Mouse (Mus musculus) G1E (cell line): ENCODE data around the gene Pheta1. TPM values are rescaled to one million over a fixed set of nuclear protein-coding genes. Genes with fewer than 3 reads are reported as not detected.

Experiments used
- ATAC-seq: 2 replicates; pipeline ENCODE4 v1.8.0; 2016; ENCODE audit warnings: mild to moderate bottlenecking; ENCODE audit not compliant: insufficient number of reproducible peaks, poor library complexity, low FRiP score, severe bottlenecking; ENCODE audit errors: extremely low read depth
- DNase-seq: peaks from one replicate; pipeline ENCODE4 v3.0.0; 2012; ENCODE audit warnings: low spot score
- H3K27me3 ChIP-seq: 2 replicates; pipeline ENCODE4 v1.6.1; 2012; ENCODE audit warnings: mild to moderate bottlenecking, low read length, inconsistent platforms; ENCODE audit not compliant: insufficient read depth
- H3K36me3 ChIP-seq: replicated peaks from 2 replicates; pipeline ENCODE3; 2012; ENCODE audit warnings: mild to moderate bottlenecking, inconsistent platforms
- H3K4me1 ChIP-seq: 2 replicates; pipeline ENCODE4 v1.6.1; 2012; ENCODE audit warnings: low read depth, low read length, inconsistent platforms, mixed read lengths; ENCODE audit not compliant: insufficient read depth
- H3K4me3 ChIP-seq: 2 replicates; pipeline ENCODE4 v1.5.1; 2012; ENCODE audit warnings: low read depth, mild to moderate bottlenecking, inconsistent platforms, low read length, moderate library complexity, mixed read lengths
- H3K9me3 ChIP-seq: replicated peaks from 2 replicates; pipeline ENCODE4 v1.6.1; 2012; ENCODE audit warnings: inconsistent platforms
- CTCF ChIP-seq: IDR thresholded peaks from 2 replicates; pipeline ENCODE4 v1.5.1; 2012; ENCODE audit warnings: low read depth, low read length, inconsistent platforms, mixed read lengths
- GATA1 ChIP-seq: IDR thresholded peaks from 2 replicates; pipeline ENCODE4 v1.6.1; 2012; ENCODE audit warnings: borderline replicate concordance, low read length, inconsistent platforms, mixed read lengths
- GATA2 ChIP-seq: IDR thresholded peaks from 2 replicates; pipeline ENCODE4 v1.6.1; 2012; ENCODE audit warnings: low read depth, low read length, inconsistent platforms, borderline replicate concordance
- POLR2AphosphoS5 ChIP-seq: IDR thresholded peaks from 2 replicates; pipeline ENCODE4 v1.6.1; 2012; ENCODE audit warnings: low read depth, low read length, inconsistent platforms; ENCODE audit not compliant: insufficient replicate concordance
- TAL1 ChIP-seq: conservative IDR thresholded peaks from 2 replicates; pipeline ENCODE4 v1.6.1; 2012; ENCODE audit warnings: low read depth, low read length, inconsistent platforms, mixed read lengths
- polyA plus RNA-seq: library from polyadenylated mRNA; stranded (reverse); fragments of >175 nt; gene quantifications from 2 replicates; pipeline ENCODE4 v1.2.3, GENCODE M21; 2012
- total RNA-seq, 2 experiments: library from RNA; stranded (forward) in 1 of 2; stranded (reverse) in 1 of 2; fragments of 200-1000 nt in 1 of 2; fragments of >200 nt in 1 of 2; fragmentation: Nextera tagmentation in 1 of 2; gene quantifications; 2 replicates each; pipeline ENCODE4 v1.2.3; 2014 to 2017

Pheta1 gene
- total and polyA plus RNA-seq, 3 experiments: 2.6 to 13.3 (median 2.6) TPM

- ATAC-seq (no peak), DNase-seq (no peak)
- TF ChIP-seq GATA2: no peak
- Histone ChIP-seq H3K36me3 (peaks cover 91% of the 10 kb centered on the region), H3K27me3 (no peaks in the 10 kb centered on the region), H3K9me3 (peaks cover 10% of the 10 kb centered on the region), H3K4me3 (no peak overlapping the region), H3K4me1 (peaks cover 54% of the 10 kb centered on the region)
These were observed 17.7 kb upstream of the Pheta1 start for GRCm38 (mm10) chr5:121831002-121831601.

- peaks cover 77% of the 10 kb centered on the region for H3K36me3 ChIP-seq
- H3K9me3 ChIP-seq: peaks cover 10% of the 10 kb centered on the region
- ATAC-seq: no peak
- no peaks in the 10 kb centered on the region for H3K27me3 ChIP-seq
- H3K4me1 ChIP-seq: peaks cover 59% of the 10 kb centered on the region
- no peak for DNase-seq
- TF ChIP-seq GATA1 (no peak), CTCF (no peak), GATA2 (no peak), TAL1 (no peak)
- H3K4me3 ChIP-seq: no peak overlapping the region
These were observed 16.2 kb upstream of the Pheta1 start for GRCm38 (mm10) chr5:121832376-121833155.

- Histone ChIP-seq H3K27me3 (no peaks in the 10 kb centered on the region), H3K36me3 (peaks cover 71% of the 10 kb centered on the region), H3K4me1 (peaks cover 65% of the 10 kb centered on the region), H3K9me3 (peaks cover 10% of the 10 kb centered on the region), H3K4me3 (peak overlapping the region; percentile 60; the same call in 1 of the 2 replicates)
- no peak for DNase-seq
- no peak for ATAC-seq
- TF ChIP-seq TAL1: no peak
These were observed 15.6 kb upstream of the Pheta1 start for GRCm38 (mm10) chr5:121833159-121833558.

- TF ChIP-seq TAL1 (no peak), CTCF (no peak)
- Histone ChIP-seq H3K4me3 (peak overlapping the region; percentile 60; the same call in 1 of the 2 replicates), H3K27me3 (no peaks in the 10 kb centered on the region), H3K36me3 (peaks cover 65% of the 10 kb centered on the region), H3K4me1 (peaks cover 70% of the 10 kb centered on the region), H3K9me3 (peaks cover 5% of the 10 kb centered on the region)
- ATAC-seq (peak; percentile 22; the same call in 1 of the 2 replicates), DNase-seq (peak; percentile 72)
These were observed 15.1 kb upstream of the Pheta1 start for GRCm38 (mm10) chr5:121833572-121834240.

GRCm38 (mm10) chr5:121834241-121834606 is 14.6 kb upstream of the Pheta1 start:
- H3K9me3 ChIP-seq: 0 out of 2 replicates have a peak, but pooled peaks cover under 1% of the 10 kb centered on the region
- H3K4me3 ChIP-seq: peak overlapping the region; percentile 60; the same call in 1 of the 2 replicates
- H3K36me3 ChIP-seq: peaks cover 60% of the 10 kb centered on the region
- DNase-seq: no peak
- H3K4me1 ChIP-seq: peaks cover 75% of the 10 kb centered on the region
- ATAC-seq: no peak
- TF ChIP-seq POLR2AphosphoS5 (no peak), GATA2 (no peak)
- no peaks in the 10 kb centered on the region for H3K27me3 ChIP-seq

GRCm38 (mm10) chr5:121834991-121835747 is 13.6 kb upstream of the Pheta1 start:
- no peak for TF ChIP-seq GATA1
- TF ChIP-seq POLR2AphosphoS5: no peak
- no peak for TF ChIP-seq TAL1
- no peak for TF ChIP-seq GATA2
- TF ChIP-seq CTCF: no peak
- H3K4me3 ChIP-seq: peak overlapping the region; percentile 88
- DNase-seq: no peak
- no peak for ATAC-seq
- H3K9me3 ChIP-seq: no peaks in the 10 kb centered on the region
- H3K27me3 ChIP-seq: no peaks in the 10 kb centered on the region
- peaks cover 51% of the 10 kb centered on the region for H3K36me3 ChIP-seq
- peaks cover 78% of the 10 kb centered on the region for H3K4me1 ChIP-seq
